8 mouse cellular contexts compared by ENCODE assay signal in the genomic region with DNA sequence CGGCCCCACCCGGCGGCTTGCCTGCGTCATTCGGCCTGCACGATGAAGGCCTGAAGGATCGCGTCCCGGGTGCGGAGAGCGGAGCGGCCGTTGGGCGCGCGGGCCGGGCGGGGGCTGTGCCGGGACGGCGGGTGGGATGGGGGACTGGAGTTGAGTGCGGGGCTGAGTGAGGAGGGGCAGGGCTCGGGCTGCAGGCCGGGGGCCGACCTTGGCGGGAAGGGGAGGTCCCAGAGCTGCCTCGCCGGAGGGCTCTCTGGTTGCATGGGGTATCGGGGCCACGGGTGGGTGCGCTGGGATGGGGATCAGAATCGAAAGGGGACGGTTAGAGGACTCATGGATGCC. TPM values are rescaled to one million over a fixed set of nuclear protein-coding genes. Genes with fewer than 3 reads are reported as not detected.
DNase-seq lines count a peak whose midpoint lies in the region; ATAC-seq and TF ChIP-seq lines count a peak whose summit lies in the region.

No protein-coding gene starts in this region.

- H3K36me3 ChIP-seq in heart, embryonic 12.5 days: peaks cover 32% of the 10 kb centered on the region
- peaks cover 30 to 36% of the 10 kb centered on the region in 2 experiments for H3K36me3 ChIP-seq in CH12.LX (replicated peaks in 1 of 2; ENCODE audit: control insufficient read depth in 1 of 2, insufficient read depth in 1 of 2, low read length in 1 of 2)
- peaks cover 33% of the 10 kb centered on the region for H3K36me3 ChIP-seq in forebrain, embryonic 12.5 days (replicated peaks)
- H3K36me3 ChIP-seq in liver, embryonic 13.5 days: peaks cover 34% of the 10 kb centered on the region

- no peaks in the 10 kb centered on the region for H3K27me3 ChIP-seq in heart, embryonic 12.5 days (replicated peaks)
- no peaks in the 10 kb centered on the region for H3K27me3 ChIP-seq in CH12.LX (replicated peaks)
- H3K27me3 ChIP-seq in forebrain, embryonic 12.5 days: no peaks in the 10 kb centered on the region
- H3K27me3 ChIP-seq in liver, embryonic 13.5 days: no peaks in the 10 kb centered on the region

- H3K27ac ChIP-seq in heart, embryonic 12.5 days (ENCODE audit: poor library complexity, severe bottlenecking): peak overlapping the region; percentile 97
- H3K27ac ChIP-seq in CH12.LX (ENCODE audit: insufficient read depth, low read depth): peak overlapping the region; percentile 29
- H3K27ac ChIP-seq in forebrain, embryonic 12.5 days: peak overlapping the region; percentile 96
- H3K27ac ChIP-seq in liver, embryonic 13.5 days: peak overlapping the region; percentile 87

- in situ Hi-C loops in CH12.LX (cut with MboI; ENCODE audit: low pct_ligation_motif_present, low pct_unique_long_range_greater_than_20kb, low sequenced_read_pairs): no loop called here

- TF ChIP-seq RAD21 in CH12.LX (IDR thresholded peaks at IDR 0.05; ENCODE audit: low read depth, low read length): no peak

- no peak for TF ChIP-seq POLR2A in CH12.LX (IDR thresholded peaks at IDR 0.05; ENCODE audit: low read depth, low read length)

- H3K9me3 ChIP-seq in heart, embryonic 12.5 days (replicated peaks): no peaks in the 10 kb centered on the region
- no peaks in the 10 kb centered on the region for H3K9me3 ChIP-seq in CH12.LX (replicated peaks; ENCODE audit: low read length)
- H3K9me3 ChIP-seq in forebrain, embryonic 12.5 days: no peaks in the 10 kb centered on the region
- H3K9me3 ChIP-seq in liver, embryonic 13.5 days (replicated peaks): no peaks in the 10 kb centered on the region

- DNase-seq in heart, postnatal 25 days (ENCODE audit: low spot score): no peak
- DNase-seq in CH12.LX (ENCODE audit: extremely low read depth): no peak
- no peak for DNase-seq in liver, embryonic 13.5 days
- DNase-seq in cerebellum, postnatal 36 days: no peak
- DNase-seq in cerebellum, postnatal 14 days: no peak
- no peak for DNase-seq in kidney, adult 8-10 months

- no peak for ATAC-seq in heart, embryonic 12.5 days (ENCODE audit: insufficient number of reproducible peaks, low FRiP score)
- ATAC-seq in forebrain, embryonic 12.5 days (ENCODE audit: low FRiP score): peak; percentile 49
- no peak for ATAC-seq in liver, embryonic 13.5 days (ENCODE audit: low read depth)

- no peak for TF ChIP-seq CTCF in CH12.LX (conservative IDR thresholded peaks at IDR 0.05 in 1 of 2, IDR thresholded peaks at IDR 0.05 in 1 of 2; ENCODE audit: low read depth in 2 of 2, low read length in 2 of 2)

- intact Hi-C loops in heart, postnatal 25 days (cut with DNase I): loop anchor here (5.0 to 10.0 kb wide), 2 partner anchors 105 to 193 kb away; a partner anchor contains a TSS

- peak overlapping the region; percentile 80 for H3K4me2 ChIP-seq in heart, embryonic 12.5 days
- peak overlapping the region; percentile 59 for H3K4me2 ChIP-seq in CH12.LX (ENCODE audit: insufficient read depth, low read depth, poor library complexity, severe bottlenecking)
- H3K4me2 ChIP-seq in forebrain, embryonic 12.5 days: peak overlapping the region; percentile 76
- peak overlapping the region; percentile 82 for H3K4me2 ChIP-seq in liver, embryonic 13.5 days

- peaks cover 37% of the 10 kb centered on the region for H3K4me1 ChIP-seq in heart, embryonic 12.5 days (replicated peaks)
- peaks cover 12 to 43% of the 10 kb centered on the region in 2 experiments for H3K4me1 ChIP-seq in CH12.LX (ENCODE audit: control insufficient read depth in 1 of 2, insufficient read depth in 2 of 2)
- peaks cover 44% of the 10 kb centered on the region for H3K4me1 ChIP-seq in forebrain, embryonic 12.5 days
- peaks cover 61% of the 10 kb centered on the region for H3K4me1 ChIP-seq in liver, embryonic 13.5 days (replicated peaks)

- WGBS in heart, embryonic 12.5 days: under 1% methylated on average over 33 of the region's 33 CpGs
- under 1% methylated on average over 33 of the region's 33 CpGs for WGBS in forebrain, embryonic 12.5 days
- WGBS in liver, embryonic 13.5 days (ENCODE audit: insufficient replicate concordance): 0% methylated on average over 33 of the region's 33 CpGs

- dilution Hi-C loops in CH12.LX (cut with MboI; ENCODE audit: extremely low pct_ligation_motif_present, extremely low pct_unique_long_range_greater_than_20kb, low sequenced_read_pairs): no loop called here

- H3K4me3 ChIP-seq in heart, embryonic 12.5 days: peak overlapping the region; percentile 78
- H3K4me3 ChIP-seq in CH12.LX (replicated peaks in 1 of 3; ENCODE audit: low read depth in 2 of 3, low read length in 2 of 3, poor library complexity in 1 of 3): peak overlapping the region; percentile 76 to 88 (median 87)
- peak overlapping the region; percentile 88 for H3K4me3 ChIP-seq in forebrain, embryonic 12.5 days (replicated peaks)
- peak overlapping the region; percentile 81 for H3K4me3 ChIP-seq in liver, embryonic 13.5 days (replicated peaks)

- H3K79me2 ChIP-seq in CH12.LX (replicated peaks; ENCODE audit: control insufficient read depth, extremely low read depth, insufficient read depth, poor library complexity, severe bottlenecking): peaks cover 26% of the 10 kb centered on the region

- peak overlapping the region; percentile 92 for H3K9ac ChIP-seq in heart, embryonic 12.5 days
- H3K9ac ChIP-seq in CH12.LX (ENCODE audit: insufficient read depth, low read depth): peak overlapping the region; percentile 96
- peak overlapping the region; percentile 94 for H3K9ac ChIP-seq in forebrain, embryonic 12.5 days
- H3K9ac ChIP-seq in liver, embryonic 13.5 days: peak overlapping the region; percentile 97

- no peak for TF ChIP-seq EP300 in CH12.LX (IDR thresholded peaks at IDR 0.05; ENCODE audit: low read length)

TF ChIP-seq in CH12.LX, 34 proteins besides CTCF, POLR2A, EP300 and RAD21:
- TF ChIP-seq MXI1 (IDR thresholded peaks at IDR 0.05; ENCODE audit: low read depth, low read length) (0 out of 2 replicates have a peak, but pooled peaks have one; percentile 34), E2F4 (IDR thresholded peaks at IDR 0.05; ENCODE audit: insufficient replicate concordance, low read depth, low read length) (no peak), UBTF (IDR thresholded peaks at IDR 0.05; ENCODE audit: low read depth, low read length) (no peak), MAX (IDR thresholded peaks at IDR 0.05; ENCODE audit: low read length) (no peak), ZMIZ1 (IDR thresholded peaks at IDR 0.05; ENCODE audit: low read depth, low read length) (no peak)

RNA-seq across cellular contexts. Expression of a gene that starts 5.0 kb away (rescaled TPM):
- 24.4 and 24.5 TPM in 2 replicates for polyA plus RNA-seq in heart, embryonic 12.5 days (2016; fragmentation: Nextera tagmentation; extraction: Ambion mirVana)
- total RNA-seq in heart, postnatal 25 days (2021): 1 to 10 TPM; 9.8 to 9.9 TPM
- total RNA-seq in CH12.LX (2012; rRNA removed): 11.2 and 11.8 TPM in 2 replicates
- 2.8 and 3.4 TPM in 2 replicates for total RNA-seq in CH12.LX (2014; rRNA removed)
- polyA plus RNA-seq in CH12.LX (2012; ENCODE audit: insufficient read length, low read depth): 11.9 and 13.3 TPM in 2 replicates
- 39.7 and 41.2 TPM in 2 replicates for polyA plus RNA-seq in forebrain, embryonic 12.5 days (2016; fragmentation: Nextera tagmentation; extraction: Ambion mirVana)
- polyA plus RNA-seq in liver, embryonic 13.5 days (2015; fragmentation: Nextera tagmentation; extraction: Ambion mirVana): 9.7 and 11.1 TPM in 2 replicates

RNA-seq across cellular contexts. Expression of a gene that starts 5.2 kb away (rescaled TPM):
- polyA plus RNA-seq in heart, embryonic 12.5 days (2016; fragmentation: Nextera tagmentation; extraction: Ambion mirVana): 7.7 and 7.9 TPM in 2 replicates
- 1 to 10 TPM; 4.5 to 4.8 TPM for total RNA-seq in heart, postnatal 25 days (2021)
- total RNA-seq in CH12.LX (2012; rRNA removed): 0.88 and 2.1 TPM in 2 replicates
- 0.80 and 1.0 TPM in 2 replicates for total RNA-seq in CH12.LX (2014; rRNA removed)
- polyA plus RNA-seq in CH12.LX (2012; ENCODE audit: insufficient read length, low read depth): 1.5 and 2.0 TPM in 2 replicates
- polyA plus RNA-seq in forebrain, embryonic 12.5 days (2016; fragmentation: Nextera tagmentation; extraction: Ambion mirVana): 14.3 and 18.1 TPM in 2 replicates
- polyA plus RNA-seq in liver, embryonic 13.5 days (2015; fragmentation: Nextera tagmentation; extraction: Ambion mirVana): 0.86 and 1.0 TPM in 2 replicates

Comparison
In these comparisons a context has a peak if more than half of its experiments do, and no peak if none do; other contexts are left out.
1. H3K27ac ChIP-seq: peak in every context shown above with its lines; median percentile 97 in heart, embryonic 12.5 days; 96 in forebrain, embryonic 12.5 days; 87 in liver, embryonic 13.5 days; 29 in CH12.LX.